Mouse (Mus musculus) CH12.LX (cell line): ENCODE data around the gene Thoc3. TPM values are rescaled to one million over a fixed set of nuclear protein-coding genes. Genes with fewer than 3 reads are reported as not detected.

Experiments
- DNase-seq: peaks from one replicate; pipeline ENCODE4 v3.0.0-alpha.2; 2013; ENCODE audit errors: extremely low read depth
- H3K27ac ChIP-seq: 2 replicates; pipeline ENCODE4 v1.5.1; 2012; ENCODE audit warnings: low read depth, mild to moderate bottlenecking, control low read depth, moderate library complexity; ENCODE audit not compliant: insufficient read depth
- H3K27me3 ChIP-seq: replicated peaks from 2 replicates; pipeline ENCODE3; 2012; ENCODE audit warnings: inconsistent platforms
- H3K36me3 ChIP-seq, 2 experiments: replicated peaks in 1 of 2; 2 replicates each; pipeline versions ENCODE3 to v1.6.1; 2012; ENCODE audit warnings: inconsistent platforms in 1 of 2, low read length in 1 of 2, mild to moderate bottlenecking in 1 of 2, mixed read lengths in 1 of 2, moderate library complexity in 1 of 2; ENCODE audit not compliant: control insufficient read depth in 1 of 2, insufficient read depth in 1 of 2
- H3K4me1 ChIP-seq, 2 experiments: 2 replicates each; pipeline ENCODE4 v1.6.1; 2012; ENCODE audit warnings: inconsistent platforms in 1 of 2, moderate library complexity in 1 of 2; ENCODE audit not compliant: insufficient read depth in 2 of 2, control insufficient read depth in 1 of 2
- H3K4me2 ChIP-seq: 2 replicates; pipeline ENCODE4 v1.6.1; 2012; ENCODE audit warnings: low read depth, mild to moderate bottlenecking, control low read depth; ENCODE audit not compliant: poor library complexity, insufficient read depth, severe bottlenecking
- H3K4me3 ChIP-seq, 3 experiments: fragments of 150-350 bp in 1 of 3; sonication (generic) in 1 of 3; replicated peaks in 1 of 3; 2 replicates each; pipeline versions ENCODE3 to v1.5.1; 2011 to 2012; ENCODE audit warnings: low read depth in 2 of 3, low read length in 2 of 3, mild to moderate bottlenecking in 2 of 3, moderate library complexity in 2 of 3, control low read depth in 1 of 3, improper control_type of control experiment in 1 of 3, inconsistent platforms in 1 of 3, mixed read lengths in 1 of 3; ENCODE audit not compliant: poor library complexity in 1 of 3
- H3K79me2 ChIP-seq: replicated peaks from 2 replicates; pipeline ENCODE4 v1.6.1; 2012; ENCODE audit warnings: mild to moderate bottlenecking, moderate library complexity; ENCODE audit not compliant: control insufficient read depth, poor library complexity, insufficient read depth, severe bottlenecking; ENCODE audit errors: extremely low read depth
- H3K9ac ChIP-seq: 2 replicates; pipeline ENCODE4 v1.6.1; 2012; ENCODE audit warnings: low read depth, mild to moderate bottlenecking, control low read depth, moderate library complexity; ENCODE audit not compliant: insufficient read depth
- H3K9me3 ChIP-seq: replicated peaks from 2 replicates; pipeline ENCODE3; 2012; ENCODE audit warnings: low read length, inconsistent platforms, mixed read lengths
- BHLHE40 ChIP-seq: IDR thresholded peaks from 2 replicates; pipeline ENCODE4 v1.6.1; 2011; ENCODE audit warnings: mild to moderate bottlenecking, low read depth, low read length, improper control_type of control experiment
- CHD2 ChIP-seq: IDR thresholded peaks from 2 replicates; pipeline ENCODE4 v1.6.1; 2011; ENCODE audit warnings: low read length, improper control_type of control experiment
- CTCF ChIP-seq, 2 experiments: IDR thresholded peaks in 1 of 2; conservative IDR thresholded peaks in 1 of 2; 2 replicates each; pipeline ENCODE4 v1.5.1; 2011 to 2012; ENCODE audit warnings: low read depth in 2 of 2, low read length in 2 of 2, improper control_type of control experiment in 1 of 2, inconsistent platforms in 1 of 2, mild to moderate bottlenecking in 1 of 2, moderate library complexity in 1 of 2
- E2F4 ChIP-seq: IDR thresholded peaks from 2 replicates; pipeline ENCODE4 v1.6.1; 2011; ENCODE audit warnings: low read depth, low read length, improper control_type of control experiment; ENCODE audit not compliant: insufficient replicate concordance
- EP300 ChIP-seq: IDR thresholded peaks from 2 replicates; pipeline ENCODE4 v1.6.1; 2011; ENCODE audit warnings: low read length, improper control_type of control experiment
- ETS1 ChIP-seq: conservative IDR thresholded peaks from 2 replicates; pipeline ENCODE4 v1.6.1; 2012; ENCODE audit warnings: low read depth, mild to moderate bottlenecking, inconsistent platforms, low read length, improper control_type of control experiment, moderate library complexity
- HCFC1 ChIP-seq: IDR thresholded peaks from 2 replicates; pipeline ENCODE4 v1.6.1; 2012; ENCODE audit warnings: low read depth, mild to moderate bottlenecking, inconsistent platforms, low read length, improper control_type of control experiment
- JUN ChIP-seq: IDR thresholded peaks from 2 replicates; pipeline ENCODE4 v1.6.1; 2011; ENCODE audit warnings: low read depth, mild to moderate bottlenecking, low read length, improper control_type of control experiment, moderate library complexity; ENCODE audit not compliant: insufficient read depth
- JUND ChIP-seq: conservative IDR thresholded peaks from 2 replicates; pipeline ENCODE4 v1.6.1; 2011; ENCODE audit warnings: low read depth, low read length, improper control_type of control experiment
- KAT2A ChIP-seq: IDR thresholded peaks from 2 replicates; pipeline ENCODE4 v1.6.1; 2012; ENCODE audit warnings: low read length, improper control_type of control experiment, inconsistent platforms; ENCODE audit not compliant: insufficient replicate concordance
- MAFK ChIP-seq: IDR thresholded peaks from 2 replicates; pipeline ENCODE4 v1.6.1; 2011; ENCODE audit warnings: low read length, improper control_type of control experiment; ENCODE audit not compliant: insufficient replicate concordance
- MAX ChIP-seq: IDR thresholded peaks from 2 replicates; pipeline ENCODE4 v1.6.1; 2011; ENCODE audit warnings: low read length, improper control_type of control experiment
- MAZ ChIP-seq: IDR thresholded peaks from 2 replicates; pipeline ENCODE4 v1.6.1; 2012; ENCODE audit warnings: low read depth, mild to moderate bottlenecking, inconsistent platforms, low read length, improper control_type of control experiment, moderate library complexity
- MXI1 ChIP-seq: IDR thresholded peaks from 2 replicates; pipeline ENCODE4 v1.6.1; 2011; ENCODE audit warnings: mild to moderate bottlenecking, low read depth, low read length, improper control_type of control experiment
- NRF1 ChIP-seq: IDR thresholded peaks from 2 replicates; pipeline ENCODE4 v1.6.1; 2014; ENCODE audit warnings: low read depth, mild to moderate bottlenecking, inconsistent platforms, low read length, improper control_type of control experiment, moderate library complexity
- POLR2A ChIP-seq: IDR thresholded peaks from 2 replicates; pipeline ENCODE4 v1.6.1; 2011; ENCODE audit warnings: low read depth, mild to moderate bottlenecking, improper control_type of control experiment, low read length
- RAD21 ChIP-seq: IDR thresholded peaks from 2 replicates; pipeline ENCODE4 v1.6.1; 2011; ENCODE audit warnings: low read depth, mild to moderate bottlenecking, low read length, improper control_type of control experiment, moderate library complexity
- RCOR1 ChIP-seq: conservative IDR thresholded peaks from 2 replicates; pipeline ENCODE4 v1.6.1; 2012; ENCODE audit warnings: low read depth, mild to moderate bottlenecking, inconsistent platforms, low read length, improper control_type of control experiment
- SIN3A ChIP-seq: IDR thresholded peaks from 2 replicates; pipeline ENCODE4 v1.6.1; 2012; ENCODE audit warnings: low read length, improper control_type of control experiment, inconsistent platforms
- TBP ChIP-seq: conservative IDR thresholded peaks from 2 replicates; pipeline ENCODE4 v1.6.1; 2011; ENCODE audit warnings: low read depth, low read length, improper control_type of control experiment
- TCF12 ChIP-seq: IDR thresholded peaks from 2 replicates; pipeline ENCODE4 v1.6.1; 2014; ENCODE audit warnings: low read depth, mild to moderate bottlenecking, inconsistent platforms, low read length, improper control_type of control experiment
- UBTF ChIP-seq: IDR thresholded peaks from 2 replicates; pipeline ENCODE4 v1.6.1; 2012; ENCODE audit warnings: low read depth, mild to moderate bottlenecking, inconsistent platforms, low read length, improper control_type of control experiment, moderate library complexity
- USF1 ChIP-seq: IDR thresholded peaks from 2 replicates; pipeline ENCODE4 v1.6.1; 2014; ENCODE audit warnings: low read depth, mild to moderate bottlenecking, inconsistent platforms, low read length, improper control_type of control experiment
- USF2 ChIP-seq: conservative IDR thresholded peaks from 2 replicates; pipeline ENCODE4 v1.6.1; 2011; ENCODE audit warnings: low read depth, low read length, improper control_type of control experiment
- dilution Hi-C: fragments of 300-500 bp; cut with MboI; formaldehyde crosslinking; loops from 2 replicates; pipeline ENCODE4 v1.14.3; 2020; ENCODE audit warnings: low sequenced_read_pairs; ENCODE audit not compliant: extremely low pct_unique_long_range_greater_than_20kb, extremely low pct_ligation_motif_present
- in situ Hi-C: fragments of 300-500 bp; cut with MboI; formaldehyde crosslinking; loops from 3 replicates; pipeline ENCODE4 v1.14.3; 2019; ENCODE audit warnings: low sequenced_read_pairs, low pct_ligation_motif_present, low pct_unique_long_range_greater_than_20kb, mixed read lengths
- polyA plus RNA-seq: library from polyadenylated mRNA; unstranded; fragments of >175 nt; gene quantifications from 2 replicates; pipeline ENCODE4 v1.2.1, GENCODE M21; 2012; ENCODE audit warnings: low read depth; ENCODE audit not compliant: insufficient read length
- total RNA-seq, 2 experiments: library from RNA; depleted of rRNA; stranded (reverse); fragments of 300-350 nt in 1 of 2; fragments of >200 nt in 1 of 2; gene quantifications; 2 replicates each; pipeline ENCODE4 v1.2.3; 2012 to 2014

Gene Thoc3
- total and polyA plus RNA-seq, 3 experiments, result 72.1 to 93.1 (median 77.5) TPM

- dilution Hi-C loops, result no loop called here
- no peak for TF ChIP-seq ETS1
- no peak for TF ChIP-seq USF2
- no peak for TF ChIP-seq EP300
- TF ChIP-seq RCOR1, result no peak
- TF ChIP-seq HCFC1, result no peak
- no peak for TF ChIP-seq UBTF
- no peak for TF ChIP-seq MAZ
- no peak for TF ChIP-seq NRF1
- TF ChIP-seq JUND, result no peak
- TF ChIP-seq KAT2A, result no peak
- no peak for TF ChIP-seq CTCF (conservative IDR thresholded peaks at IDR 0.05 in 1 of 2, IDR thresholded peaks at IDR 0.05 in 1 of 2; ENCODE audit: low read depth in 2 of 2, low read length in 2 of 2)
- TF ChIP-seq BHLHE40, result no peak
Observed at GRCm38 (mm10) chr13:54437083-54437482, 31.6 kb downstream of the Thoc3 start.

GRCm38 (mm10) chr13:54436666-54437065, 32.0 kb downstream of the Thoc3 start:
- peaks cover 0 to 13% of the 10 kb centered on the region in 2 experiments; a peak in 2 of 4 replicates for H3K4me1 ChIP-seq
- TF ChIP-seq MAFK (no peak), UBTF (no peak), RAD21 (no peak), CTCF (conservative IDR thresholded peaks at IDR 0.05 in 1 of 2, IDR thresholded peaks at IDR 0.05 in 1 of 2; ENCODE audit: low read depth in 2 of 2, low read length in 2 of 2) (no peak), USF1 (no peak), JUN (no peak), TCF12 (no peak), MXI1 (no peak), USF2 (no peak), POLR2A (no peak), MAX (no peak), E2F4 (no peak), CHD2 (no peak), TBP (no peak), SIN3A (no peak)
- H3K4me2 ChIP-seq, result no peak overlapping the region
- no peak overlapping the region for H3K4me3 ChIP-seq
- H3K36me3 ChIP-seq, result no peaks in the 10 kb centered on the region
- in situ Hi-C loops (no loop called here), dilution Hi-C loops (no loop called here)
- H3K79me2 ChIP-seq, result no peaks in the 10 kb centered on the region
- no peak overlapping the region for H3K9ac ChIP-seq
- H3K27me3 ChIP-seq, result peaks cover 8% of the 10 kb centered on the region
- no peak for DNase-seq
- H3K27ac ChIP-seq, result no peak overlapping the region
- peaks cover under 1% of the 10 kb centered on the region for H3K9me3 ChIP-seq

More at GRCm38 (mm10) chr13:54437083-54437482, 31.6 kb downstream of the Thoc3 start:
- H3K27me3 ChIP-seq, result peaks cover 8% of the 10 kb centered on the region
- no peaks in the 10 kb centered on the region for H3K79me2 ChIP-seq
- peaks cover 0 to 13% of the 10 kb centered on the region in 2 experiments; a peak in 2 of 4 replicates for H3K4me1 ChIP-seq
- no peak overlapping the region for H3K4me3 ChIP-seq
- no peak overlapping the region for H3K27ac ChIP-seq
- no peaks in the 10 kb centered on the region for H3K36me3 ChIP-seq
- no peak overlapping the region for H3K9ac ChIP-seq
- in situ Hi-C loops, result no loop called here
- H3K4me2 ChIP-seq, result no peak overlapping the region
- peaks cover 2% of the 10 kb centered on the region for H3K9me3 ChIP-seq
- DNase-seq, result no peak
